Mouse (Mus musculus) urinary bladder, postnatal 4 days (tissue): ENCODE results near the gene Zbtb34.

Experiments
- DNase-seq, 2 experiments: peaks; one replicate each; pipeline ENCODE4 v3.0.0; 2021 to 2022; ENCODE audit warnings: low spot score in 2 of 2

Zbtb34 gene

DNA sequence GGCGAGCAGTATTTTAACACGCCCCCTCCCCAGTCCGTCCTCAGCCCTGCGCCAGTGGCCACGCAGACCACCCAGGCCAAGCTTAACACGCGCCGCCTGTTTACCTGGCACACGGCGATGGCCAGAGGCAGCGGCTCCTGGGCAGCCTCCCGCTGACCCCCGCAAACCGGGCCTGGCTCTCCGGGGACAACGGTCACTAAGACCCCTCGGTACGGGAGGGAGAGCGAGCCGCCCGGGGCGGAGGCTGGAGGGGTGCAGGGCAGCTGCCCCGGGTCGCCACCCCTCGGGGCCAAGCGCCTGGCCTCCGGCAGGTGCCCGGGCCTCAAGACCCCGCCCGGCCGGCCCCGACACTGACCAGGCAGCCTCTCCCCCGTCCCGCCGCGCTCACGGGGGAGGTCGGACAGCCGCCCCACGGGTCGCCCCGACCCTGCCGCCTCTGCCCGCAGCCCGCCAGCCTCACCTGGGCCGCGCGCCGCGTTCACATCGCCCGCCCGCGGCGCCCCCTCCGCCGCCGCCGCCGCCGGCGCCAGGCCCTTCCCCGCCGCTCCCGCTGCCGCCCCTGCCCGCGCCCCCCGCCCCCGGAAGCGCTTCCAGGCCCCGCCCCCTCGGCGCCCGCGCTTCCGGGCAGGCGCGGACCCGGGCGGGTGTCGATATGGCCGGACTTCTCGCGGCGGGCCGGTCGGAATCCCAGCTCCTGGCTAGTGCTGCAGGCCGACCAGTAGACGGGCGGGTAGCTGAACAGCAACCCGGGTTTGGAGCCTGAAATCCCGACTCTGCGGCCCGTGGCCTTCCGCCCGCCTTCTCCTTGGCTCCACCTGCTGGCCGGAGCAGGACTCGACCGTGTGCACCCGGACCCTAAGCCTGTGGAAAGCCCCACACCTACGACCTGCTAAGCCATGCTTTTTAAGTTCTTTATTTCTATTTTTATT lies at the start of gene Zbtb34:
Gene Zbtb34, minus strand, starts transcription at position 554 of the 929 bp plus-strand sequence.
- peak; percentile 61 to 69 for DNase-seq

DNA sequence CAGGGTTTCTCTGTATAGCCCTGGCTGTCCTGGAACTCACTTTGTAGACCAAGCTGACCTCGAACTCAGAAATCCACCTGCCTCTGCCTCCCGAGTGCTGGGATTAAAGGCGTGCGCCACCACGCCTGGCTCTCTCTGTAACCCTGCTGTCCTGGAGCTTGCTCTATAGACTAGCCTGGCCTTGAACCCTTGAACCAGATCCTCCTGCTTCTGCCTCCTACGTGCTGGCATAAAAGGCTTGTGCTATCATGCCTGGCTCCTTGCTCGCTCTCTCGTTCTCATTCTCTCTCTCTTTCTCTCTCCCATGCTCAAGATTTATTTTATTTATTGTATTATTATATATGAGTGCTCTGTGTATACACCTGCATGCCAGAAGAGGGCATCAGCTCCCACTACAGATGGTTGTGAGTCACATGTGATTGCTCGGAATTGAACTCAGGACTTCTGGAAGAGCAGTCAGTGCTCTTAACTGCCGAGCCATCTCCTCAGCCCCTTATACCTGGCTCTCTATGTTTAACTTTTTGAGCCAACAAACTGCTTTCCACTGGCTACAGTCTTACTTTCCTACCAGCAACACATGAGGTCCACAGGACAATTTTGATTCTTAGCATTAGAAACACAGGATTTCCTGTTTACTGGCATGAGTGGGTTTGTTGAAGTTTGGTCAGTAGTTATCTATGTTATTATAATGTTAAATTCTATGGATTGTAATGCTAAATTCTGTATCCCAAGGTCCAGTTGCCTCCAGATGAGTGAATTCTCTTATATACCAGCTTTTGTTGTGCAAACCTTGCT lies 47.0 kb upstream of the Zbtb34 start:
- DNase-seq, result no peak

DNA sequence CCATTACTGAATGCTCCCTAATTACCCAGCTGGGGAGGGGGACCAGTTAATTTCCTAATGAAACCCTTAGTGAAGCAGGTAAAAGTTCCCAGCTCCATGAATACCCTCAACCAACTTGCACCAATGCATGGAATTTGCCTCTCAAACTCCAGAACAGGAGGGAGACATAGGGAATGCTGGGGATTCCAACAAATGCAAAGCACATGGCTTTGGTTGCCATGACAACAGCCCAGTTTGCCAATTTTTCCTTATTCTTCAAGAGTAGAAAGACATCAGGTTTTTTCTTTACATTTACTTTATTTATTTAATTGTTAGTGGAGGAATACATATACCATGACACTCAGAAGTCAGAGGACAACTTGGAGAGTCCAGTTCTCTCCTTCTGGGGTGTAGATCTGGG lies 44.8 kb upstream of the Zbtb34 start:
- DNase-seq, result no peak

DNA sequence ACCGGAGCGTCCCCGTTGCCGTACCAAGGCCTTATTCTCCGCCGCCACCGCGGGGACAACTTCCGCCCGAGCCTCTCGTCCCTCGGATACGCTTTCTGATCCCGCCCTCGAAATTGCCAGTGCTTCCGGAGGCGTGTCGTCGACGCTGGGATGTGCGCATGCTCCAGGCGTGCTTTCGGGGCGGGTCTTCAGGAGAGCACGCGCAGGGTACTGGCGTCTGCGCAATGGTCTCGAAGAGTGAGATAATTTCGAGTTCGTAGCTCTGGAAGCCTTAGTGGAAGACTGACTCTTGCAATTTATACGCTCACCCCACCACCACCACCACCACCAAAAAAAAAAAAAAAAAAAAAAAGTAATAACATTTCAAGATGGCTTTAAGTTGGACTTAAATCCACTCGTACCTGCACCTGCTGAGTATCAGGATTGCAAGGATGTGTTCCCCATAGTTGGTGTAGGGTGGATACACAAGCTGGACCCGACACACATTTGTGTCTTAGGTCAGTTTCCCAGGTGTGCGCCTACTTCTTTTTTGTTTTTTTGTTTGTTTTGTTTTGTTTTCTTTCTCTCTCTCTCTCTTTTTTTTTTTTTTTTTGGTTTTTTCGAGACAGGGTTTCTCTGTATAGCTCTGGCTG lies 37.5 kb upstream of the Zbtb34 start, which contains the start of gene Zbtb43:
Gene Zbtb43, minus strand, starts transcription at position 94 of the 632 bp plus-strand sequence.
- DNase-seq, result peak; percentile 91 to 95

DNA sequence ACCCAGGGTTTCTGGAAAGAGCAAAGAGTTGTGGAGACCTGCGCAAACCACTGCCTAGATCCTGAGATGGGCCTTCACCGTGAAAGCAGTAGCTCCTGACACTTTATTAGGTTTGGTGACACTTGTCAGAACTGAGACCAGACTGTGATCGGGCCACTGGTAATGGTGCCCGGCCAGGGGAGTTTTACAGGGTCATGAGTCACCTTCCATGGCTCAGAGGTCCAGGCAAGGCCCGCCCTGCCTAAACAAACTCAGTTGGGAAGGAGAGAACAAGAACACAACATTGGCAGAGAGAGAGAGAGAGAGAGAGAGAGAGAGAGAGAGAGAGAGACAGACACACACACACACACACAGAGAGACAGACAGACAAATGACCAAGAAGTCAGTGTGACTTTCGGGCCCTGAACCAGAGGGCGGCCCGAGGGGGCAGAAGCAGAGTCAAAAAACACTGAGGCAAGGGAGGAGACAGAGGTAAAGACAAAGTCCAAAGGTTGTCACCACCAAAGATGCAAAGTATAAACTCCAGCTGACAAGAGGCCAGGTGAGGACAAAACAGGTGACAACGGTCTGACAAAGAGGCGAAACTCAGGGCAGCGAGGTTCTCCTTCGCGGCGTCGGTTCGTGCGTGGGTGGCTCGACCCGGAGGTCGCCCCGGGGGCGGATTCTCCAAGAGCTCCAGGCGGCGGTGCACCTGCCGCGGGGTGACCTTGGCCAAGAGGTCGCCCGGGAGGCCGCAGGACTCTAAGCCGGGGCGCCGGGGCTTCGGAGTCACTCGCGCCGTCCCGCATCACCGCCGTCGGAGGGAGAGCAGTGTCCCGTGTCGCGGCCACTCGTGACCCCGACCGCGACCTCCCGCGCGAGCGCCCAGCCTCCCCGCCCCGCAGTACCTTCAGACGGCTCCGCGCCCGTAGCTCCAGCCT lies 36.7 kb upstream of the Zbtb34 start:
- DNase-seq, result no peak

DNA sequence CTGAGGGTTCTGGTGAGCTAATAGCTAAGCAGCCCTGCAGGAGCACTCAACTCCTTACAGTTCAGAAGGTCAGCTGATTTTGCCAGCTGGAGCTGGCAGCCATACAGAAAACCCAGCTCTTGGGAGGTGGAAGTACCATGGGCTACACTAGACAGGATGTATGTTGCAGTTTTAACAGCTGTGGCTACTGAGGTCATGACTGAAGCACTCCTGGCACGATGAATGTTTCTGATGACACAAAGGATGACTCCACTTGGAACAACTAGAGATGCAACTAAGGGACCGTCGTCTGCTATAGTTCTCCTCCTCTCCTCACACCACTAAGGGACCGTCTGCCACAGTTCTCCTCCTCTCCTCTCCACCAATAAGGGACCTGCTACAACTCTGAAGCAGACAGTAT lies 34.8 kb upstream of the Zbtb34 start:
- no peak for DNase-seq

DNA sequence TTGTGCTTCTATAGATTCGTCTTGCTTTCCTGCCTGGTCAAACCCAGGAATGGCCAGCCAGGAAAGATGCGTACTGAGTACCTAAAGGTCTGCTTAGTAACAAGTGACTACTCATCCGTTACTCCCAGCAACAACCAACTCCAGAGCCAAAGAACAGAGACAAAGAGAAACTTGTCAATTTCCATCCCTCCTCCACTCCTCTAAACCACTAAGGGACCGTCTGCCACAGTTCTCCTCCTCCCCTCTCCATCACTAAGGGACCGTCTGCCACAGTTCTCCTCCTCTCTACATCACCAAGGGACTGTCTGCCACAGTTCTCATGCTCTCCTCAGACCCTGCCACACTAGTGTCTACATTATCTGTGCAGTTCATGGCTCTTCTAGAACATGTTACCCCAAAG lies 34.1 kb upstream of the Zbtb34 start:
- no peak for DNase-seq

DNA sequence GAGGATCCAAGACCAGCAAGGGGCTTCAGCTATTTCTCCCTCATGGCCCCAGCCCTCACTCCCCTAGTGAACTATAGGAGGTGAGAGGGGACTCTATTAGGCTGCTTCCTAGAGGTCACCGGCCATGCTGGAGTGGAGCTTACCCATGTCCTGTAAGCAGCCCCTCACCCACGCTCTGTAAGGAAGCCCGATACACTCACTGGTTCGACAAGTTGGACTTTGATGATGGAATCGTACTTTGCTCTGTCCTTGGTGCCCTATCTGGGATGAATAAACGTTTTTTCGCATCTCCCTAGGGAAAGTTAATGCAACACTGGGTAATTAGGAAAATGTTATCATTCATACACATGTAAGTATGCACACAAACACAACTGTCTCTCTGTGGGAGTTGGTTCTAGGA lies 30.9 kb upstream of the Zbtb34 start:
- DNase-seq, result no peak

DNA sequence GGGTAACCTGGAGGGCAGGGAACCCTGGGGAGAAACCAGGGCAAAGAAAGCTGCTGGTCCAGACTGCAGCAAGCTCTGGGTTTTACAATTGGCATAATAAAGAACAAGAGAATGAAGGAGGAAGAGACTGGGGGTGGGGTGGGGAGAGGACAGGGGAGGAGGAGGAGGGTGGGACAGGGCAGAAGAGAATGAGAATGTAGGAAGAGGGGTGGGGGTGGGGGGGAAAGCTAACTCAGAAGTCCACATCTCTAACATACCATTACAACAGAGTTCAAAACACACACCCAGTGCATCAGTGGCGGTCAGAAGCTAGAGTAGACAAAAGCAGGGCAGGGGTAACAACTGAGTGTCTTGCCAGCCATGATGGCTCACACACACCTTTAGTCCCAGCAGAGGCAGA lies 29.9 kb upstream of the Zbtb34 start:
- no peak for DNase-seq

DNA sequence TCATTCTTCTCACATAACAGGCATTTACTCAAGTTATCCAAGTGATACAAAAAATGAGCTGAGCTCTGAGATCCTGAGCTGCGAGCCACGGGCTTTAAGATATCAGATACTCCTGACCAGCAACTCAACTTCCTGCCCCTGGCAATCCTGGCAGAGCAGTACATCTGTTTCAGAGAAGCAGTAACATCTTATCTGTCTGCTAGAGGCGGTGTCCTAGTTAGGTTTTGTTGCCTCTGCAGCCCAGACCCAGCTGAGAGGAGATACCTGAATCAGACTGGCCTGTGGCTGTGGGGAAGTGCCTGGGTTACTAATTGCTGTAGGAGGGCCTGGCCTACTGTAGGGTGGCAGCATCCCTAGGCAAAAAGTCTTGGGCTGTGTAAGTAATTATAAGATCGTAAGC lies 28.5 kb upstream of the Zbtb34 start:
- no peak for DNase-seq

DNA sequence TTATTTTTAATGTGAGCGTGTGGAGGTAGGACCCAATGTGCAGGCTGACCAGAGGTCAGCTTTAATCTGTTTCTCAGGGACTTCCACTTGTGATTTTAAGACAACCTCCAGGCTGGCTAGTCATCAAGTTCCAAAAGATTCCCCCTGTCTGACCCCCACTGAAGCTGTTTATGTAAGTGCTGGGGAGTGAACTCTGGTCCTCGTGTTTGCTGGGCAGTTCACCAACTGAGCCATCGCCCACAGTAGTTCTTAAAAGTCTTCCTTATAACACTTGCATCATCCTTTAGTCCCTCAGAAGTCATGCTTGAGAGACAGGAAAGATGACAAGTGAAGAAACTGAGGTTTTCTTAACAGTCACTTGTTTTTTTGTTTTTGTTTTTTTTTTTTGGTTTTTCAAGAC lies 25.6 kb upstream of the Zbtb34 start:
- no peak for DNase-seq

DNA sequence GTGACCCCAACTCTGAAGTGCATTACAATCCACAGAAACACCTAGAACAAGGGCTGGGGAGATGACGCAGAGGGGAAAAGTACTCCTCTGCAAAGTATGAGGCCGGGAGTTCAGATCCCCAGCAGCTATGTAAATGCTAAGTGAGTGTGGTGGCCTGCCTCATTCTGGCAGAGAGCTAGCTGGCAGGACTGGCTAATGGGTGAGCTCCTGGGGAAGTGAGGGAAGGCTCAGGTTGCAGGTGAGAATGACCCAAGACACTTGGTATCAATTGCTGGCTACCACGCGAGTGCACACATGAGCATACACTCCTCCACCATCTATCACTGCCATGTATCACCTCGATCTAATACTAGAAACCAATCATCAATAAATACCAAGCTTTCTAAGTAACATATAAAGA lies 25.1 kb upstream of the Zbtb34 start:
- DNase-seq, result no peak

DNA sequence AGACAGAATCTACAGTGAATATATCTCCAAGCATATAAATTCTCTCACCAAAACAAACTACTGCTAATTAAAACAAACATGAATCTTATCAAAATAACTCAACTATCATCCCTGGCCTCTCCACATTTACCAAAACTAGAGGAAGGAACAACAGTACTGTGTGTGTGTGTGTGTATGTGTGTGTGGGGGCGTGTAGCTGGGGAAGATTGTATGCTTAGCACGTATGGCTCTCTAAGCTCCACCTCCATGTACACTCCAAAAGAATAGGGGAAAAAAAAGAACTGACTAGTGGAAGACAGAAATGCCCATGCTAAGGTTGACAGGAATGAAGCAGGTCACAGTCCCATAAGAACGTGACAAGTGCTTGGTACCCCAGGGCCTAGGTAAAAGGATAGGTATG lies 24.2 kb upstream of the Zbtb34 start:
- DNase-seq, result no peak

DNA sequence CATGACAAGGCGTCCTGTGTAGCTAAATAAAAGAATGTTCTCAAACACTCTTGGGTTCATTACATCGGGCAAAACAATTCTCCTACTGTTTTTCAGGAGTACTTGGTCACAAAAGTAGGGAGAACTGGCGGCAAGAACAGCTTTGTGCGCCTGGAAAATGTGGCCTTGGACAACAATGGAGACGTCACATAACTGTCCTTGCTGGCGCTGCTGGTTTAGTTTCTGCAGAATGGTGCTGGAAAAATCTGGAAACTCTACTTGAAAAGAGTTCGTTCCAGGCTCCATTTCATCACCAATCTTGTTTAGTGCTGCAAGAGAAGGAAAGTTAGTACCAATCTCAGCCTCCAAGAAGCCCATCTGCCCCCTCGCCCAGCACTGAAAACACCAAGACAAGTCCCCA lies 23.7 kb upstream of the Zbtb34 start:
- no peak for DNase-seq

DNA sequence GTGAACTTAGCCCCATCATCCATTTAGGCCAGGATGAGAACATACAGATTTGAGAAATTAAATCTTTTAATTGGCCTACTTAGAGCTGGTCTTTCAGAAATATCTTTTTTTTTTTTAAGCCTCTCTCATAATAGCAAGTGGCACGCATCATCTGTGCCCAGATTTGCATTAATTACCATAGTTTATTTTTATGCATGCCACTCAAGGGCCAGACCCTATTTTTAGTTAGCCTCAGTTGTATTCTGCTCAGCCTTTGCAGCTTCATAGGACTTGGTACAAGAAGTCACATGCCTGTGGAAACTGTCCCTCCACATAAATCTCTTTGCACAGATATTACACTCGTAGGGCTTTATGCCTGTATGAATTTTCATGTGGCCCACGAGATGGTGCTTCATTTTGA lies 22.4 kb upstream of the Zbtb34 start:
- DNase-seq, result no peak

DNA sequence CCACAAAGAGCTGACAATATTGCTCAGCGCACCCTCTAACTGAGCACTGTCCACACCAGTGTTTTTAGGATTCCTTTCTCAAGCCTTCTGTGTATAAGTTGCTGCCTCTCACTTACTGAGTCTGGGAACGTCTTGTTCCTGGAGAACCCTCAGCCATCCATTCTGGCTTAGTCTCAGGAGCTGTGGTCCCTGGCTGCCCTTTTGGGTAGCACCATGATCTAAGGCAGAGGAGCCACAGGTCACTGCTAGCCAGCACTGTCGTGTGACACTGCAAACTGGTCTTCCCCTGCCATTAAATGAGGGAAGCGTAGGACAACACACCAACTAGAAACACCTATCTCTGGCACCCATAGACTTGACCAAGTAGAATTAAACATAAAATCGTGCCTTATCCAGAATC lies 21.6 kb upstream of the Zbtb34 start:
- DNase-seq, result no peak

DNA sequence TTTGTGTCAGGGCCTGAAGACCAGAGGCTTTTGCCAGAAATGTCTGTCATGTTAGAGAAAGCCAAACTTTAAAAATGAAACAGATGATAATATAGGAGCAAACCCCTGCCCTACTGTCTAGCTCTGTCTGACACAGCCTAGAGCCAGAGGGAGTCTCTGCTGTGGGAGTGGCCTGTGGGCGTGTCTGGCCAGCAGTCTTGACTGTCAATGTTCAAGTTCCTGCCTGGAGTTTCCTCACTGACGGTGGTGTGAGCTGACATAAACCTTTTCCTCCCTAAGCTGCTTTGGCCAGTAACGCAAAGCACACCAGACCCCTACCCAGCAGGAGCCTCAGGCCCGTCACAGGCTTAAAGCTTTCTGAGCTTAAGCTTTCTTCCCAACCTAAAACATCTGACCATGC lies 21.0 kb upstream of the Zbtb34 start:
- DNase-seq, result no peak

DNA sequence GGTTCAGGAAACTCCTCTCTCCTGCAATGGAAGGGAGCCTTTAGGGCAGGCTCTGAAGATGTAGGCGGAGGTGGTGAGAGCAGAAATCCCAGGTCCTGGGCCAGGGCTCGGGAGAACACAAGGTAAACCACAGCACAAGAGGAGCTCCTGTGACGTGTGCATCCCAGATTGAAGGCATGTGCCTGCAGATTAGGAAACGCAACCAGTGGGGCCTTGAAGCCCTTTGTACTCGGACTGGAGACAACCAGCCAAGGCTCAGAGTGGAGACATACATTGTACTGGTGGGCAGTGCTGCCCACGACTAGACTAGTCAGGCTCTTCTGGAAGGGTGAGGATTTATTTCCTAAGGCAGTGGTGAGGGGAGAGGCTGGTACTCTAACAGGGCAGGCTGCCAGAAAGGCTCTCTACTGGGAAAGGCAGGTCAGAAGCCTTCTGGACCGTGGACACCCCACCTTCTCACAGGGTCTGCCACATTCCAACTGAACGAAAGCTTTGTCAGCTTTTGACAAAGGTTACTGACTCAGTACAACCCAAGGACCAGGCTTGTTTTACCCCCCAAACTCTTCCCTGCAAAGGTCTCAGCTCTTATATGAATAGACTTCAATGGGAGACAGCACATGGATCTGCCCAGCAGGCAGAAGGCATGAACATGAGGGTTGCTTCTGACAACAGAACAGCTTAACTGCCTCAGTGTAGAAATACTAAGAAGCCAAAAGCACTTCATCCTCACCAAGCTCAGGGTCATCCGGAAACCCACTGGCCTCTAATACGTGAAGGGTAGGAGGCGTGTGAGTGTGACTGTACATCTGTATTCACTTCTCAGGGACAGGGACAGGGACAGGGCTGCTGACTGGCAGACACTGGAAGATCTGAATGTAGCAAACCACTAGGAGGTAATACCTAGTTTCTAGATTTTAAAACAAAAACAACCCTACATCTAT lies 20.2 kb upstream of the Zbtb34 start:
- DNase-seq, result no peak

DNA sequence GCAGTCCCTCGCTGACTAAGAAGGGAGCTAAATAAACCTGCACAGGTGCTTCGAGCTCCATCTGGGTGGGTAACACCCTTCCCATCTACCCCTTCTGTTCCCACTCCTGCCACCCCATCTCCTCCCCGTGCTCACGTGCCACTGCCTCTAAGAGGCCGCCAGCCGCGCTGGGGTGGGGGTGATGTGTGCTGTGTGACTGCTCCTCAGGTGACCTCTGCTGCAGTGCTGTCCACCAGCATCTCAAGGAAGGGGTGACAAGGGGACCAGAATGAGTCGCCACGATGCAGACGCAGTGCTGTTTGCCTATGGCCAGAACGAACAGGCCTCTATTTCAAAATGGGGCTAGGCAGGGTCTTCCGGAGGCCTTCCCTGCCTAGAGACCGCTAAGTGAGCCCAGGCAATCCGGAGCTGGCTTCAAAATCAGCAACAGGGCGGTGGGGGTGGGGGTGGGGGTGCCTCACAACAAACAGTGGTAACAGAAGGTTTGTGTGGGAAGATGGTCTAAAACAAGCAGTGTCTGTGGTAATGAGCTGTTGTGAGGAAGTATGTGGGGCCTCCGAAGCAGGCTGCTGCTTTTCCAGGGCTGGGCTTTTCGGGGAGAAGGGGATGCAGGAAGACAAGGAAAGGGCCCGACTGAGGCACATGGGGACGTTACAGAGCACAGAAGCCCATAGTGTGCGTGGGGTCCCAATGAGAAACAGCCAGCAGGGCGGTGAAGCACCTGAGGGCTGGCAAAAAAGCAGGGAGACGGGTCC lies 18.2 kb upstream of the Zbtb34 start:
- DNase-seq, result no peak
